Mouse (Mus musculus) spleen, adult 2 months (tissue): ENCODE results near the gene Rtp4. TPM values are rescaled to one million over a fixed set of nuclear protein-coding genes. Genes with fewer than 3 reads are reported as not detected.

ENCODE experiments used
- DNase-seq, 2 experiments: peaks; one replicate each; pipeline versions ENCODE4 v3.0.0 to v3.0.0-alpha.2; 2012 to 2021; ENCODE audit warnings: low spot score in 2 of 2, low read depth in 1 of 2
- H3K27ac ChIP-seq: fragments of 200-500 bp; 2 replicates; pipeline ENCODE4 v1.5.1; 2012; ENCODE audit warnings: low read length, inconsistent platforms; ENCODE audit not compliant: insufficient read depth
- H3K27me3 ChIP-seq: fragments of 200-500 bp; 2 replicates; pipeline ENCODE4 v1.6.1; 2012; ENCODE audit warnings: mild to moderate bottlenecking, moderate library complexity, low read length, inconsistent platforms; ENCODE audit not compliant: control insufficient read depth, insufficient read depth
- H3K36me3 ChIP-seq: fragments of 200-500 bp; 2 replicates; pipeline ENCODE4 v1.6.1; 2012; ENCODE audit warnings: mild to moderate bottlenecking, low read length, inconsistent platforms; ENCODE audit not compliant: control insufficient read depth, insufficient read depth
- H3K4me1 ChIP-seq: fragments of 200-500 bp; 2 replicates; pipeline ENCODE4 v1.6.1; 2011; ENCODE audit warnings: inconsistent platforms; ENCODE audit not compliant: control insufficient read depth, insufficient read depth, insufficient read length
- H3K4me3 ChIP-seq: fragments of 200-500 bp; 2 replicates; pipeline ENCODE4 v1.5.1; 2011; ENCODE audit warnings: mild to moderate bottlenecking, inconsistent platforms; ENCODE audit not compliant: insufficient read depth, insufficient read length; ENCODE audit errors: extremely low read depth
- CTCF ChIP-seq: fragments of 200-500 bp; IDR thresholded peaks from 2 replicates; pipeline ENCODE4 v1.5.1; 2011; ENCODE audit warnings: mild to moderate bottlenecking, inconsistent platforms; ENCODE audit not compliant: insufficient read depth, insufficient read length, insufficient replicate concordance; ENCODE audit errors: extremely low read depth
- POLR2A ChIP-seq: fragments of 200-500 bp; IDR thresholded peaks from 2 replicates; pipeline ENCODE4 v1.6.1; 2011; ENCODE audit warnings: low read depth, low read length, inconsistent platforms
- WGBS: fragments of 180-500 bp; shearing (Covaris S2); methylation state at CpG from one replicate; pipeline ENCODE4 v1.1.7; 2018; 5-methylcytosine and 5-hydroxymethylcytosine counted together
- polyA plus RNA-seq: library from polyadenylated mRNA; depleted of rRNA; stranded (reverse); fragments of >200 nt; gene quantifications from 2 replicates; pipeline ENCODE4 v1.2.3, GENCODE M21; 2012; rRNA removed

Gene Rtp4
- 16.7 and 18.2 TPM in 2 replicates for polyA plus RNA-seq

DNA sequence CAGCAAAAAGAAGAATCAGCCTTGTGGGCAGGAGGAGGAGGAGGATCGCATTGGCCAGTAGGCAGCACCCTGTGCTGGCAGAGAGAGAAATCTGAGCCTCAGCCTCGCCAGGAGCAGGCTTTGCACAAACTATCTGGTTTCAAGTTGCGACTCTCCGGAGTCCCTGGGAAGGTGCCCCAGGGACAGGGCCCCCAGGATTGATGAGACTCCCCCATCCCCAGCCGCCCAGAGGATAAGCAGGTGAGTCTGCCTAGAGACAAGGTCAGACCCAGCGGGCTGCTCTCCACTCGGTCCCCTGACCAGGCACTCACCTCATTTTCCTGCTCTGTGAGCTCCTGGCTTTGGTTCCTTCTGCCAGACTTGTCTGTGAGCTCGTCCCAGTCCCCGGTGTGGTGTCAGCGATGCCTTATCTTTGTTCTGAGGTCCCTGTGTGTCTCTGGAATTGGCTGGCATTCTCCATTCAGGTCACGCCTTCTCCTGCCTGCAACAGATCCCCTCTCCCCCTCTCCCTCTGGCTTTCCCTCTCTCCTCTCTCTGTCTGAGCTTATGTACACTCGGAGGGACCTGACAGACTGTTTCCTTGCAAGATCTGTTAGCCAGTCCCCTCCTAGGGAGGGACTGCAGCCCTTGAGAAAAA, at the start of gene Rtp4, which contains the start of gene Masp1:
Rtp4 (plus strand) TSS at position 57 of the 637 bp plus-strand sequence.
Masp1 (minus strand) TSS at position 581 of the 637 bp plus-strand sequence.
- no peak for TF ChIP-seq CTCF
- no peak for TF ChIP-seq POLR2A
- DNase-seq: no peak
- H3K36me3 ChIP-seq: no peaks in the 10 kb centered on the region
- WGBS: 16% methylated on average over 12 of the region's 12 CpGs
- H3K27ac ChIP-seq: no peak within 1 kb of the TSS
- H3K4me3 ChIP-seq: no peak within 1 kb of the TSS
- no peaks in the 10 kb centered on the region; the same call in 1 of the 2 replicates for H3K4me1 ChIP-seq
- peaks cover 3% of the 10 kb centered on the region for H3K27me3 ChIP-seq

DNA sequence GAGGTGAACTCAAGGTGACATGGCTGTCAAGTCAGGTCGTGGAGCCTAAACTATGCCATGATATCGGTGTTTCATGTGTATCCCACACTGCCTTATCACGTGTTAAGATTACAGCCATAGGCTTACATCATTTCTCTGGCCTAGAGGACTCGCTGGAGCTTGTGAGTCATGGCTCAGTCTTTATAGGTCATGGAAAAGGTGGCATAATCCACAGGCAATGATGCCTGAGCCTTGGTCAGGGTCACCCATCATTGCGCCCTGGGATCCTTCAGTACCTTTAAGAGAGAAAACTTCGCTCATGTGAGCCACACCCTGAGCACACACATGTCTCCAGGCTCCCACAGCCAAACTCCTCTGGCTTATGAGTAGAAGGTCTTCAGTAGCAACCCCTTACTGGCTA, 48.5 kb upstream of the Rtp4 start:
- no peaks in the 10 kb centered on the region for H3K27me3 ChIP-seq
- H3K27ac ChIP-seq: no peak overlapping the region
- H3K36me3 ChIP-seq: no peaks in the 10 kb centered on the region
- no peak overlapping the region for H3K4me3 ChIP-seq
- no peaks in the 10 kb centered on the region for H3K4me1 ChIP-seq
- WGBS: 91% methylated on average over 6 of the region's 6 CpGs
- no peak for DNase-seq
- no peak for TF ChIP-seq CTCF
- TF ChIP-seq POLR2A: no peak

DNA sequence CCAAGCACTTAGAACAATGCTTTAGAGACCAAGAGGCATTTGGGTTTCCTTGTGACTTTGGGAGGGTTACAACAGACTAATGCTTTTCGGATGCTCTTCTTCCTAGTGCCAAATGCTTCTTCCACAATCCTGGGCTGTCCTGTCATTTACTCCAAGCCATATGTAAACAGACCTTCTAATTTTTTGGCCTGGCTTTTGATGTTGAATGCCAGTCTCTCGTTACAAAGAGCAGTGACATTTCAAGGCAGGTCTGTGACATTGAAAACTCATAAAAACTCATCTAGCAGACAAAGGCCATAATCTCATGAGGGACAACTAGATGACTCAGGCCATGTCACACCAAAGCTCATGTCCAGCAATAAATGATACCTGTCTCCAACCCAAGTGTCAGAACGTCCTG, 48.0 kb upstream of the Rtp4 start:
- no peak overlapping the region for H3K27ac ChIP-seq
- 68% methylated on average over 3 of the region's 3 CpGs for WGBS
- no peaks in the 10 kb centered on the region for H3K27me3 ChIP-seq
- no peak for DNase-seq
- TF ChIP-seq CTCF (no peak), POLR2A (no peak)
- no peaks in the 10 kb centered on the region for H3K36me3 ChIP-seq
- no peak overlapping the region for H3K4me3 ChIP-seq
- no peaks in the 10 kb centered on the region for H3K4me1 ChIP-seq

DNA sequence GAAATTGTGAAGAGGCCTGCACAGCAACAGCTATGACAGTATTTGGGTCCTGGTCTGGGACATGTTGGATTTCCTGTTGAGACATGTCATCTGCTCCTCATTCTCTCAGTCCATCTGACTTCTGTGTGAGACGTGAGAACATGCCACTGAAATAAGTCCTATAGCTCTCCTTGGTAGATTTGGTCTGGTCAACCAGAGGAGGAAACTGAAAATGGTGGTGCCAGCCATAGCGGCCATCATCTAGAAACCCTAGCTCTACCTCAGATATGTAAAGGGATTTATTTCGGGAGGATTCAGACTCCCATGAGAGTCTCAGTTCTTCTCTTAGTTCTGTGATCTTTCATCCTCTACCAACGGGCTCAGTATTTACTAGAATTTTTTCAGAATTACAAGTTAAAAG, 44.4 kb upstream of the Rtp4 start:
- no peak for DNase-seq
- Histone ChIP-seq H3K4me1 (no peaks in the 10 kb centered on the region), H3K36me3 (no peaks in the 10 kb centered on the region)

DNA sequence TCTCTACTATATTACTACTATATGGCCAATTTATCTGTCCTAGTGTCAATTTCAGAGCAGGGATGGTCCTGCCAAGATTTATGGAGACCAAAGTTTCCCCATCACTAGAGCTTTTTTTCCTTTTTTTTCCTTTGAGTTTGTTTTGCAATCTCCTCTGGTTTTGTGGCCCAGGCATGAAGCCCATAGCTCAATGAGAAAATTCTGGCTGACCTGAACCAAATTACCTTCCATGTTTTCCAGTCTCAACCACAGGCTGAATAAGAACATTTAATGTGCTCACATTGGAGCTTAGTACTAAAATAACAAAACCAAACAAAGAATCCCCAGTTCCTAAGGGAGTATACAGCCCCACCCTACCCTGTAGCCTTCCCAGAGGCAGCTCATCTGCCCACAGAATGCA, 43.5 kb upstream of the Rtp4 start:
- H3K27me3 ChIP-seq: no peaks in the 10 kb centered on the region
- H3K36me3 ChIP-seq: no peaks in the 10 kb centered on the region
- H3K27ac ChIP-seq: no peak overlapping the region
- TF ChIP-seq CTCF (no peak), POLR2A (no peak)
- H3K4me1 ChIP-seq: no peaks in the 10 kb centered on the region
- no peak for DNase-seq
- H3K4me3 ChIP-seq: no peak overlapping the region

More for the DNA sequence above, 44.4 kb upstream of the Rtp4 start:
- TF ChIP-seq CTCF: no peak
- no peak for TF ChIP-seq POLR2A
- Histone ChIP-seq H3K27me3 (no peaks in the 10 kb centered on the region), H3K4me3 (no peak overlapping the region), H3K27ac (no peak overlapping the region)
- 78% methylated on average over 4 of the region's 4 CpGs for WGBS

DNA sequence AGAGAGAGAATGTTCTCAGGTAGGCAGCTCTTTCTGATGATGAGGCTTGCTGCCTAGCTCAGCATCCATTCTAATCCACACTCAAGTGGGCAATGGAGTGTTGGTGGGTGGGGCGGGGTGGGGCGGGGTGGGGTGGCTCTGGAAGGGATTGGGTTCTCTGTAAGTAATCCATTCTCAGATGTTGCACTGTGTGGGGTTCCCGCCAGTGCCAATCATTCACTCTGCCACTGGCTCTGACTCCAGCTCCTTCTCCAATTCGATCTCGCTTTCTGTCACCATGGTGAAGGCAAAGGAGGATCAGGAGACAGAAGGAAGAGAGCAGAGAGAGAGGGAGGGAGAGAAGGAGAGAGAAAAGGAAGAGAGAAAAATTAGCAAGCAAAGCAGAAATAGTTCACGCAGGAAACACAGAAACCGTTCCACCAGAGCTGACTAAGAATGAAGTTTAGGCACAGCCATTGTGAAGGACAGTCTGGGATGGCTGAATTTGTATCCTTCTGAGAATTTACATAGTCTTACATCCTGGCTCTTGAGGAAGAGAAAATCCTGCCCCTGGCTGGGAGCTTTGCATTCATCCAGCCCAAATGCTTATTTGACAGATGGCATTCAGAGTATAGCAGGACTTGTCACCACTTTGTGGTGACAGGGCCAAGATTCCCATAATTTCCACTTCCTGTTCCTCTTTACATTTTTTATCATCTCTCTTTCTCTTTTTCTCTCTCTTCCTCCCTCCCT, 40.1 kb upstream of the Rtp4 start:
- H3K4me3 ChIP-seq: no peak overlapping the region

DNA sequence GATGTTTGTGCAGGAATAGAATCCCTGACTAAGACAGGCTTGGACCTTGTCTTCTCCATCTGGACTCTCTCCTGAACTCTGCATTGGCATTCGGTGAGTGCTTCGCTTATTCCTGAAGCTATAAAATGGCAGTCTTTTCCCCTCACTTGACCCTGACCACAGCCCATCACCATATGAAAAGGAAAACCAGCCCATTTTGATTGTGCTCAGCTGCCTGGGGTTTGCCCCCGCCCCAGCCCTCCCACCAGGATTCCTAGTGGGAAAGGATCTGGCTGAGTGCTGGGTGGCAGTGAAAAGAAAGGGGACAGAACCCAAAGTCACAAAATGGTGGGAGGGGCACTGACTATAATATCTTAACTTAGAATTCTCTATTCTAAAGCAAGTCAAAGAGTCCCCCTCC, 37.9 kb upstream of the Rtp4 start:
- Histone ChIP-seq H3K36me3 (no peaks in the 10 kb centered on the region), H3K27me3 (no peaks in the 10 kb centered on the region), H3K27ac (no peak overlapping the region), H3K4me1 (no peaks in the 10 kb centered on the region), H3K4me3 (no peak overlapping the region)
- DNase-seq: no peak
- TF ChIP-seq POLR2A (no peak), CTCF (no peak)
- 94% methylated on average over 3 of the region's 3 CpGs for WGBS

More for the DNA sequence above, 40.1 kb upstream of the Rtp4 start:
- Histone ChIP-seq H3K27ac (no peak overlapping the region), H3K27me3 (no peaks in the 10 kb centered on the region), H3K4me1 (no peaks in the 10 kb centered on the region), H3K36me3 (no peaks in the 10 kb centered on the region)
- WGBS: 84% methylated on average over 7 of the region's 7 CpGs
- DNase-seq: no peak
- TF ChIP-seq CTCF (no peak), POLR2A (no peak)
